Mouse (Mus musculus) natural killer cell, adult 2 months (primary cell): ENCODE data around the gene Slc39a8.

ENCODE experiments used
- DNase-seq, 2 experiments: peaks; one replicate each; pipeline ENCODE4 v3.0.0; 2022; ENCODE audit warnings: low spot score in 2 of 2

The Slc39a8 gene

DNA sequence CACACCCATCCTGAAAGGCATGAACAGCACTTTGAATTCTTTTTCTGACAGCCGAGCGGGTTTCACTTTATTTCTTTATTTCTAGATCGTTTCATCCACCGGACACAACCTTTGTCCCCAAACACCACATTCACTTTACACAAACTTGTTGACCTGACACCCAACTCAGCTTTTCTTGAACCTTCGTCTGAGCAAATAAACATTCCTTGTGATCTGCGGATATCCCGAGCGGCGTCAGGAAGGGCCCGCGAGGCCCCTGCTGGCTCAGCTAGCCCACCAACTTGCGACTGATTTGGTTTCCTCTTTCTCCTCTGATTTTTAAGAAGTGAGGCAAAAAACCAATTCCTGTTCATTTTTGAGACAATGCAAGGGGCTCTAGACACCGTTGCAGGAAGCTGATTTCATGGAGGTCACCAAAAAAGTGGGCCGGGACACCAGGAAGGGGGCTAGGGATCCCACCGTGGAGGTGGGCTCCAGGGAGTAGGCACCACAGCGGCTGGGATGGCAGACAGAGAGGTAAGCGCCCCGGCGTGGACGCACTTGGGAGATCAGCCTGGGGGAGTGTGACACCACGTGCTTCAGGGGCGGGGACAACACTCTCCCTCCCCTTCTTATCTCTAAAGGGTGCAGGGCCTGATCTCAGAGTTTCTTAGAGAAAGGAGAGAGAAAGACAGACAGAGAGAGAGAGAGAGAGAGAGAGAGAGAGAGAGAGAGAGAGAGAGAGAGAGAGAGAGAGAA, at the start of gene Slc39a8:
TSS of gene Slc39a8 (plus strand) at position 264 of the 738 bp plus-strand sequence.
- DNase-seq, result peak; percentile 72 to 75

- no peak for DNase-seq
Measured at GRCm38 (mm10) chr3:135785065-135785464, 40.0 kb upstream of the Slc39a8 start.

DNA sequence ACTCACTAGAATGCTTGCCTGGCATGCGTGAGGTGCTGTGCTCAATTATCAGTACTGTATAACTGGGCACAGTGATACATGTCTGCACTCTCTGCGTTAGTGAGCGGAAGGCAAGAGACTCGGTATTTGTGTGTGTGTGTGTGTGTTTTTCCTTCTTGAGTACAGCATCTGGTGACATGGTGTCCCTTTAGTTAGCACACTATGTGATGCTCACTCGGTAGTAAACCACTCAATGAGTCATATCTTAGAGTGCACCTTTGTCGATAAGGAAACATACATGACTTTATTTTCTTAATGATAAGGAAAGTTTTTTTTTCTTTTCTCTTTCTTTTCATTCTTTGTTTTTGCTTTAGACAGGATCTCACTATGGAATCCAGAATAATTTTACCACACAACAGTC, 29.0 kb upstream of the Slc39a8 start:
- DNase-seq, result no peak

DNA sequence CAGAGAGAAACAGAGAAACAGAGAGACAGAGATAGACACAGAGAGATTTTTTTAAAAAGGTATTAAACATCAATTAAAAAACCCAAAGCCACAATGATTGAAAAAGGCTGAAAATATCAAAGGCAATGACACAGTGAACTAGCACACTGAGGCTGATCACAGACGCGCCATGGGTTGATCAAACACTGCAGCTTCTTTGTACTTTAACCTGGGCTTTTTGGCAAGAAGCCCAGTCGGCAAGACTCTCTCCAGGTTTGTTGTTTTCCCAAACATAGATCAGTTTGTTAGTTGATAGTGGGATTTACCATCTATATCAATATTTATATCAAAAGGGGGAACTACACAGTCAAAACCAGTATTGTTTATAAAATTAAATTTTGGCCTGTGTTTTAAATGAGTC, 26.8 kb upstream of the Slc39a8 start:
- no peak for DNase-seq

DNA sequence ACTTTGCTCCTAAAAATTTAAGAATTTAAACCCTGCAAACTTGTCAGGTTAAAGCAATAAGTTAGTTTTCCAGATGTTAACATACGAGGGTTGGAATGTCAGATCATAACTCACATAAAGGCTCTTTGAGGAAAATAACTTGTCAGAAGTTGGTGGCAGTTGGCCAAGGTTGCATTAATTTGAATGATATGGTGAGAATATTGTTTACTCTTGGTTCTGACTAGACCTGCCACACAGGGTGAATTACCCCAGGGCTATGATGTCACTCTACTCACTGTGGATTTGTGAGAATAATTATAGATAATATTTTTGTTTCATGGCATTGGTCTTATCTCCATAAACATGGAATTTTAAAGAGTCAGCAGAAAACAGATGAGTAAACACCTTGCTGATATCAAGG, 26.4 kb upstream of the Slc39a8 start:
- DNase-seq, result no peak

- DNase-seq, result no peak
Measured at GRCm38 (mm10) chr3:135814665-135815064, 10.4 kb upstream of the Slc39a8 start.

DNA sequence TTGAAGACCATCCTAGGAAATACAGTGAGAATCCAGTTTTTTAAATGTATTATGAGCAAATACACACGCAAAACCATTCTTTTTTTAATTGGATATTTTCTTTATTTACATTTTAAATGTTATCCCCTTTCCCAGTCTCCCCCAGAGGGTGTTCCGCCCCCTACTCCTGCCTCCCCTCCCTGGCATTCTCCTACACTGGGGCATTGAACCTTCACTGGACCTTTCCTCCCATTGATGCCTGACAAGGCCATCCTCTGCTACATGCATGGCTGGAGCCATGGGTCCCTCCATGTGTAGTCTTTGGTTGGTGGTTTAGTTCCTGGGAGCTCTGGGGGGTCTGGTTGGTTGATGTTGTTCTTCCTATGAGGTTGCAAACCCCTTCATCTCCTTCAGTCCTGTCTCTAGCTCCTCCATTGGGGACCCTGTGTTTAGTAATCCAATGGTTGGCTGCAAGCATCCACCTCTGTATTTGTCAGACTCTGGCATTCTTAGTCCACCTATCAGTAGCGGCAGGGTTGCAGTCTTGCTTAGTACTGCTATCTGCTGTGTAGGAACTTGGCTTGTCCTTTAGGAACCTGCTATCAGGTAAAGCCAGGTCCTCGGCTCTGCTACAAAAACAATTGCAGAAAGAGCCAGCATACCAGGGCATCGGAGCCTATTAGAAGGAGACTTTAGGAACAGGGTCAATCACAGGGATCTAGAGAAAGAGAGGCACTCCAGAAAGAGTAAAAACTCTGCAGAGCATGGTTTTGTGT, 8.9 kb upstream of the Slc39a8 start:
- DNase-seq, result no peak

GRCm38 (mm10) chr3:135817124-135817523, 8.0 kb upstream of the Slc39a8 start:
- DNase-seq, result no peak

DNA sequence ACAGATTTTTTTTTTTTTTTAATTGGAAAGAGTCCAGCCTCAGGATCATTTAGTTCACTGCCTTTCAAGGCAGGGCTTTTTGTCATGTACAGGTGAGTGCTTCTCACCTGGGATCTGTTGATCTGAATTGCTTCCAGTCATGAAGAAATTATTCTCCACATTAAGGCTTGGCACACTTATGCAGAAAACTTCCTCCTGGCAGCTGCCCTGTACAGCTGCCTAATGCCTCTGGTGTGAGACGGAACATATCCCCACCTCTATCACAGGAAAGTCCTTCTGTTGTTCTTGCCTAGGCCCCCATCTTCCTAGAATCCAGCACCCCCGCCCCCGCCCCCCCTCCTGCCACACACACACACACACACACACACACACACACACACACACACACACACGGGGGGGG, 643 bp upstream of the Slc39a8 start:
- DNase-seq, result no peak

- DNase-seq, result peak; percentile 31 to 37
Measured at GRCm38 (mm10) chr3:135825754-135826683, 940 bp downstream of the Slc39a8 start.

DNA sequence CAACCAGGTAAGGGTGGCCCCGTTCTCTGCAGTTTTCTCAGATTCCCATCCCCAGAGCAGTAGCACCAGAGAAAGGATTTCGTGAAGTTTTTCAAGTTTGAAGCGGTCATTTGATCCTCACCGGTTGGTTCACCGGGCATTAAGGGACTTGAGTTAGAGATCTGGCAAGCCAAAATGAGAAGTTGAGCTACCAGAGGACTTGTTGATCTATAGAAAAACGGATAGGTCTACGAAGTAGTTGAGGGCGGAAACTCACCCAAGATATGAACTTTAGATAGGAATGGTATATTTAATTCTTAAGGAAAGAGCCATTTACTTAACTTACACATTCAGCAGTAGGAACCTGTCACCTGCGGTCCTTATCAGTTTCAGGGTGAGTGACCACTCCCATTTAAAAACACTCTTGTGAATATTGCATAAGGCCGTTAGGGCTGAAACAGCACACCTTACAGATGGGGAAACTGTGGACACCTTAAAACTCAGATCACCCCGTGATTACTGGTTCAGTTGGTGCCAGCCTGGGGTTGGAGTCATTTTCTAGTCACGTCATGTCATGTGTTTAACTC, 1.7 kb downstream of the Slc39a8 start:
- no peak for DNase-seq

GRCm38 (mm10) chr3:135828000-135828399, 2.9 kb downstream of the Slc39a8 start:
- DNase-seq, result no peak

GRCm38 (mm10) chr3:135832496-135832895, 7.4 kb downstream of the Slc39a8 start:
- DNase-seq, result no peak

GRCm38 (mm10) chr3:135832907-135833306, 7.8 kb downstream of the Slc39a8 start:
- no peak for DNase-seq

DNA sequence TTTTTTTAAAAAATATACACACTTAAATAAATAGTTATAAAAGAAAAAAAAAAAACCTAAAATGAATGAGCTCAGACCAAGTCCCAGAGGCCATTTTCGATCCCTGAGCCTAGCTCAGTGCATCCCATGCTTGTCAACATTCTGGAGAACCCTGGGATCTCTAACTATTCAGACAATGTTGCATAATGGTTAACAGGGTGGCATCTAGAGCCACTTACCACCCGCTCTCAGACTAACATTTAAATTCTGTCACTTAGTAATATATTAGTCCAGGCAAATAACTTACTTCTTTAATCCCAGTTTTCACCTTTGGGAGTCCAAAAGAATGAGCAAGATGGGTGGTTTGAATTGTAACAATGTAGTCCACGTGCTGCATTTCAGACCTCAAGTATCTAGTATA, 9.9 kb downstream of the Slc39a8 start:
- DNase-seq, result no peak

- DNase-seq, result no peak
Measured at GRCm38 (mm10) chr3:135839535-135839934, 14.5 kb downstream of the Slc39a8 start.

- no peak for DNase-seq
Measured at GRCm38 (mm10) chr3:135840185-135840584, 15.1 kb downstream of the Slc39a8 start.

GRCm38 (mm10) chr3:135841716-135842511, 16.8 kb downstream of the Slc39a8 start:
- DNase-seq, result no peak

GRCm38 (mm10) chr3:135843181-135843580, 18.1 kb downstream of the Slc39a8 start:
- DNase-seq, result no peak

DNA sequence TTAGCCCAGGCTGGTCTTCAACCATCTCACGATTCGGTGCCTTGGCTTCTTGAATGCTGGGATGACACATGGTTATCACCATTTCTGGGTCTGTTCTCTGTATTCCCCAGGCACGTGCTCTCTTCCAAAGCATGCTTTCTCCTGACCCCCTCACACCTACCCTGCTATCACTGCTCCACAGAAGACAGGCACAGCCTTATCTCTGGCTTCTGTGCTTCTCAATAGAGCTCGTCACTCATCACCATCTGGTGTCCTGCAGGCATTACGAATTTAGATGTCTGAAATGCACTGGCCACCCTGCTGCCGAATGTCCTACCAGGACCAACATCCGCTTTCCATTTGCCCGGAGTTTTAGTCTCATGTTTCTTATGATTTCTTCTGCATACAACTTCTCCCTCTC, 18.6 kb downstream of the Slc39a8 start:
- DNase-seq, result no peak

- no peak for DNase-seq
Measured at GRCm38 (mm10) chr3:135844835-135845234, 19.8 kb downstream of the Slc39a8 start.
